Mouse (Mus musculus): ENCODE results near the gene Lrrc27. TPM values are rescaled to one million over a fixed set of nuclear protein-coding genes. Genes with fewer than 3 reads are reported as not detected.

Gene Lrrc27
- polyA plus RNA-seq, 1 experiment from 2014 or later = 3.8 TPM

DNA sequence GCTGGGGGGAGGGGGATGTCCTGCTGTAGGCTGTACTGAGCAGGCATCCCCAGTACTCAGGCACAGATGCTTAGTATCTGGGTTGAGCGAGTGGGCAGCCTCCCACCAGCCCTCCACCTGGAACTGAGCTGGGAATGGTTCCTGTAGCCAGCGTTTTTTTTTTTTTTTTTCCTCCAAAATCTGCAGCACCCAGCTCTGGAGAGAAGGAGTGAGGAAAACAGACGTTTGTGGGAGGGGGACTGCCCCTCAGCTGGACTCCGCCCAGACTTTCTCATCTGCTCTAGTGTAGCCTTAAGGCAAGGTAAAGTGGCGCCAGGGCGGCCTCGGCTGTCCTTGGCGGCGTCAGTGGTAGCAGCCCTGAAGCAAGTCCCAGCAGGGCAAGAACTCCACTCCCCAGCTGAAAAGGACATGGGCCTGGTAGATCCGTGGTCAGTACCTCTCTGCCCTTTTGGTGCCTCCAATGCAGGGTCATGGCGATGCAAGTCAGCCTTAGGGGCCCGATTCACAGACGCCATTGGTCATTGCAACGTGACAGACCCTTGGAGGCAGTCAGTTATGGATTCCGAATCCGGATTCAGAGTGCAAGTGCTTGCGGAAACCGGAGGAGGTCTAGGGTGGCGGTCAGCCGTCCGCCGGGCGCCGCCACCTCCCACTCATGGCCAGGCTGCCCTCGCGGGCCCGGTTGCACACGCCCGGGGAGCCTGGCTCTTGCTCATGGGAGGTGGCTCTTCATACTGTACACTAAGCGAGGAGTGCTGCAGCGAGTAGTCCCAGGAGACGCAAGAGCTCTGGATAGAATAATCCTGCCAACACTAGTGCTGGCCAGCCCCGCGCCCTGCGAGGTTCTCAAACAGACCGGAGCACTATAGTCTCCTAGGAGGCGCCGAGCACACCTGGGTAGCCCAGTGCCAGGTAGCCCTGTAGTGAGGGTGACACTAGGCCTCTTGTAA, 34.4 kb downstream of the Lrrc27 start:
- H3K9me3 ChIP-seq (ENCODE audit: control insufficient read depth, low read length) = no peaks in the 10 kb centered on the region
- peak overlapping the region; percentile 99 for H3K4me2 ChIP-seq (ENCODE audit: low read length)
- H3K4me1 ChIP-seq (ENCODE audit: control insufficient read depth, insufficient read depth, low read depth, low read length) = peaks cover 31% of the 10 kb centered on the region
- H3K27me3 ChIP-seq (replicated peaks; ENCODE audit: control insufficient read depth, insufficient read depth, low read length) = peaks cover 2% of the 10 kb centered on the region
- ATAC-seq = peak; percentile 40; the same call in 1 of the 2 replicates
- H3K4me3 ChIP-seq (ENCODE audit: low read length) = peak overlapping the region; percentile 74
- H3K36me3 ChIP-seq (ENCODE audit: control insufficient read depth, insufficient read depth, low read length) = no peaks in the 10 kb centered on the region
- H3K27ac ChIP-seq (ENCODE audit: low read depth, low read length) = peak overlapping the region; percentile 70; the same call in 1 of the 2 replicates
- 3% methylated on average over 38 of the region's 38 CpGs for WGBS
- peak overlapping the region; percentile 85 for H3K9ac ChIP-seq (ENCODE audit: low read depth, low read length)

DNA sequence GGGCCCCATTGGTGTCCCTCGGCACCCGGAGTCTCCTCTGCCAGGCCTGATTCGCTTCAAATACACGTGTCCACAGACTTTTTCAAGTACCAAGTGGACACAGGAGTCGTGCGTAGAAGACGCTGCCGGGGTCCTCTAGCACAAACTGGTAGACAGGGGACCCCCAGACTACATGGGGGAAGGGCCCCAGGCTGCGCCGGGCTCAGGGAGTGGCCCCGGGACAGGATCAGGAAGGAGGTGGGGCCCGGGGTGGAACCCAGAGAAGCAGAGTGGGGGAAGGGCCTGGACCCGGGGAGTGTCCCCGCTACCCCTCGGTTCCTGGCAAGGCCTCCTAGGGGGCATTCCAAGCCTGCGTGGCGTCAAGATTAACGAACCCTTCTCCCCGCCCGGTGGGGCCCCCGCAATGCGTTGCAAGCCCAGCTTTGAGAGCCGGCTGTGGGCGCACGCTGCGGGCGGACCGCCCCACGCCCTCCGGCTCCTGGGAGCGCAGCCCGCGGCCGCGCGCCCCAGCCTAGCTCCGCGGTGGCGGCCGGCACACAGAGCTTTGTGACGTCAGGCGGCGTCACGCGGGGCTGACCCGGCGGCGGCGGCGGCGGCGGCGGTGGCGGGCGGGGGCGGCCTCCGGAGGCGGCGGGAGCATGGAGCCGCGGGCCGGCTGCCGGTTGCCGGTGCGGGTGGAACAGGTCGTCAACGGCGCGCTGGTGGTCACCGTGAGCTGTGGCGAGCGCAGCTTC, 35.3 kb downstream of the Lrrc27 start, which contains the start of gene Pwwp2b:
Gene Pwwp2b (plus strand): TSS at position 602 of the 734 bp plus-strand sequence.
- peaks cover 2% of the 10 kb centered on the region for H3K27me3 ChIP-seq (replicated peaks; ENCODE audit: control insufficient read depth, insufficient read depth, low read length)
- 0% methylated on average over 38 of the region's 72 CpGs for WGBS
- H3K4me2 ChIP-seq (ENCODE audit: low read length) = peak within 1 kb of the TSS; percentile 99
- H3K27ac ChIP-seq (ENCODE audit: low read depth, low read length) = peak within 1 kb of the TSS; percentile 70
- H3K9me3 ChIP-seq (ENCODE audit: control insufficient read depth, low read length) = no peaks in the 10 kb centered on the region
- H3K36me3 ChIP-seq (ENCODE audit: control insufficient read depth, insufficient read depth, low read length) = no peaks in the 10 kb centered on the region
- ATAC-seq = peak; percentile 73
- H3K4me1 ChIP-seq (ENCODE audit: control insufficient read depth, insufficient read depth, low read depth, low read length) = peaks cover 31% of the 10 kb centered on the region
- peak within 1 kb of the TSS; percentile 85 for H3K9ac ChIP-seq (ENCODE audit: low read depth, low read length)
- peak within 1 kb of the TSS; percentile 74 for H3K4me3 ChIP-seq (ENCODE audit: low read length)

DNA sequence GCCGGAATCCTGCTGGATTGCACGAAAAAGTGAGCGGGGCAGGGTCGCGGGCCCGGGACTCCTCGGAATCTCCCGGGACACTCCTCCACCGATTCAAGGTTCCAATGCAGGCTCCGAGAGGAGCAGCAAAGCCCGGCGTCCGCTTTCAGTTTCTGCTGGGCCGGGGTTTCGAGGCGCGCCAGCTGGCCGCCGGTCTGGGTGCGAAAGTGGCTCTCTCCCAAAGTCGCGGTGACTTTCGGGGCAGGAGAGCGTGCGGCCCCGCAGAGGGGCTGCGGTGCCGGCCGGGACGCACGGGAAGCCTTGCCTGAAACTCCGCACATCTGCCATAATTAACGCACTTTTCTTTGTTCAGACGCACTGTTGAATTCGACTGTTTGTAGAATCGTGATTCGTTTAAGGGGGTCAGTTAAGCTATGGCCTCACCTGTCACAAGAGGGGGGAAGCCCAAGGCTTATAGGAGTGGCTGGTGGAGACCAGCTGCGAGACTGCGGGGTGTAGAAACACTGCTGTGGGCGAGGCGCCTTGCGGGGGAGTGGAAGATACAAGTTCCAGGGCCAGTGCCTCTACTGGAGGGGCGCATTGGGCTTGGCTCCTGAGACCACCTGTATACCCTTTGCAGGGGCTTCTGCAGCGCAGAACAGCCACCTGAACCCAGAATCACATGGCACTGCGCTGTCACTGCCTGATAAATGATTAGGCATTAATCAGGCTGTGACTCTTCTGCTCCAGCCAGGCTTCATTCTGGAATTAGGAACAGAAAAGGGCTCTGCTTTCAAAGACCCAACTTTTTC, 36.0 kb downstream of the Lrrc27 start:
- Histone ChIP-seq H3K9ac (ENCODE audit: low read depth, low read length) (peak overlapping the region; percentile 85), H3K4me1 (ENCODE audit: control insufficient read depth, insufficient read depth, low read depth, low read length) (peaks cover 31% of the 10 kb centered on the region), H3K4me3 (ENCODE audit: low read length) (peak overlapping the region; percentile 74), H3K4me2 (ENCODE audit: low read length) (peak overlapping the region; percentile 99), H3K36me3 (ENCODE audit: control insufficient read depth, insufficient read depth, low read length) (no peaks in the 10 kb centered on the region), H3K9me3 (ENCODE audit: control insufficient read depth, low read length) (no peaks in the 10 kb centered on the region), H3K27ac (ENCODE audit: low read depth, low read length) (peak overlapping the region; percentile 70; the same call in 1 of the 2 replicates), H3K27me3 (replicated peaks; ENCODE audit: control insufficient read depth, insufficient read depth, low read length) (peaks cover 2% of the 10 kb centered on the region)
- ATAC-seq = peak; percentile 7
- WGBS = under 1% methylated on average over 44 of the region's 45 CpGs

DNA sequence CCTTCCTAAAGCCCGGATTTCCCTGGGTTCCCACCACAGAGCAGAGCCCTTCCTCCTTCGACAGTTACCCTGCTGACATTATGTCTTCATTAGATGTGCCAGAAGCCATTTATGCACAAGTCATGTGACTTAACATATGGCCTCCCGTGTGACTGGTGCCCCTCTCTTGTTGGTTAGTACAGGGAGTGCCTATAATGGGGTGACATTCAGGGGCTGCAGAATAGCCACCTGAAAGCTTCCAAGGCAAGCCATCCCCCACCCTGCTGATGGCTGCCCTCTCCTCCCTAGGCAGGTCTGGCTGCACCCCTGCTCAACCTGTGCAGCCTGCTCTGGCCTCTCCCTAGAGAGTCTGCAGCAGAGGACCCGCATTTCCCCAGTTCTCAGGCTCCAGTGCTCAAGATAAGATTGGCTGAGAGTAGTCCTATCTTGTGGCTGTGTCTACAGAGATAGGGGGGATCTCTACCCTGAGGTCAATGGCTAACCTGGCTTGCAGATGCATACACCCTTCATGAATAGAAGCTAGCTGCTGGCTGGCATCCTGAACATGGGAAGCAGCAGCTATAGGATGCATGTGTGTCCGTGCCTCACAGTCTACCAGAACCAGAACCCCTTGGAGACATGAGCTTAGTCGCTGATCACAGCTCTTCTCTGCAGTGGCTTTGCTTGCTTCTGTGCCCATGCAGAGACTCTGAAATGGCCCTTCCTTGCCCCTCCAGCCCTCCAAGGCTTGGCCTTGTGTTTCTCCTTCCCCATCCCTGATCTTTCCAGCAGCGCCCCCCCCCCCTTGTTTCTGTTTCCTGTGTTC, 36.8 kb downstream of the Lrrc27 start:
- ATAC-seq = no peak
- Histone ChIP-seq H3K4me3 (ENCODE audit: low read length) (no peak overlapping the region; the same call in 1 of the 2 replicates), H3K27ac (ENCODE audit: low read depth, low read length) (no peak overlapping the region), H3K9ac (ENCODE audit: low read depth, low read length) (no peak overlapping the region), H3K27me3 (replicated peaks; ENCODE audit: control insufficient read depth, insufficient read depth, low read length) (no peaks in the 10 kb centered on the region; the same call in none of the 2 replicates), H3K4me2 (ENCODE audit: low read length) (peak overlapping the region; percentile 99), H3K4me1 (ENCODE audit: control insufficient read depth, insufficient read depth, low read depth, low read length) (peaks cover 31% of the 10 kb centered on the region), H3K36me3 (ENCODE audit: control insufficient read depth, insufficient read depth, low read length) (no peaks in the 10 kb centered on the region), H3K9me3 (ENCODE audit: control insufficient read depth, low read length) (no peaks in the 10 kb centered on the region)
- WGBS = 38% methylated on average over 7 of the region's 7 CpGs

DNA sequence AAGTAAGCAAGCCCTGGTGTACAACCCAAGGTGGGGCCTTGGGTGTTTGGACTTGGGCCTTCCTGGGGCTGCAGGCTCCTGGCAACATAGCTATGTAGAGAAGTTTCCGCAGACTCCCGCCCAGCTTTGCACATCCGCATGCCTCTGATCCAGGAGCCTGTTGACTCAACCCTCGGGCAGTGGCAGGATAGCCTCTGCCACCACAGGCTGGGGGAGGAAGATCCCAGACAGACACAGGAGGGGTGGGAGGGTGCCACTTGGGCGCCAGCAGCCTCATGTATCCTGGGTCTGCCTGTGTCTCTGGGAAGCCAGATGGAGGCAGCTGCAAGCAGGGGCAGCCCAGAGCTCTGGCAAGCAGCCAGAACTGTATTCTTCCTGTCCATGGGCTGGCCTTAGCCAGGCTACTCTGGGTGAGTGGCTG, 39.1 kb downstream of the Lrrc27 start:
- peak; percentile 24 for ATAC-seq

DNA sequence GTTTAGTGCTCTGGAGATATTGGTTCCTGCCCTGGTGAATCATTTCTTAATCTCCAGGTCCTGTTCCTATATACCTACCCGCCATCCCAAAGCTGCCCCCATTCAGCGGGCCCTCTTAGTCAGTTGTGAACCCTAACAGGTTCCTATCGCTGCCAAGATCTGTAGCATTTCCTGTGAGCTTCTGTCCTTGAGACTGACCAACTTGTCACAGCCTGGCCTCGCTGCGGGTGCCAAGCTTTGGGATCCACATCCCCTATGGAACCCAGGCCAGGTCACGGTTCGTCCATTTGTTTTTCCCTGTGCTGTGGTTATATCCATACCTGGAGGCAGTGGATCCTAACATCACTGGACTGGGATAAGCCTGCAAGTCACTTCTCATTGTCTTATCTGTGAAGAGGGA, 39.8 kb downstream of the Lrrc27 start:
- ATAC-seq = no peak
- Histone ChIP-seq H3K9me3 (ENCODE audit: control insufficient read depth, low read length) (no peaks in the 10 kb centered on the region), H3K36me3 (ENCODE audit: control insufficient read depth, insufficient read depth, low read length) (no peaks in the 10 kb centered on the region), H3K9ac (ENCODE audit: low read depth, low read length) (no peak overlapping the region), H3K27ac (ENCODE audit: low read depth, low read length) (no peak overlapping the region), H3K4me1 (ENCODE audit: control insufficient read depth, insufficient read depth, low read depth, low read length) (peaks cover 22% of the 10 kb centered on the region), H3K4me2 (ENCODE audit: low read length) (no peak overlapping the region), H3K4me3 (ENCODE audit: low read length) (no peak overlapping the region), H3K27me3 (replicated peaks; ENCODE audit: control insufficient read depth, insufficient read depth, low read length) (no peaks in the 10 kb centered on the region)
- 90% methylated on average over 7 of the region's 7 CpGs for WGBS

More for the DNA sequence above, 39.1 kb downstream of the Lrrc27 start:
- Histone ChIP-seq H3K4me3 (ENCODE audit: low read length) (no peak overlapping the region), H3K27ac (ENCODE audit: low read depth, low read length) (no peak overlapping the region), H3K9ac (ENCODE audit: low read depth, low read length) (no peak overlapping the region; the same call in 1 of the 2 replicates), H3K27me3 (replicated peaks; ENCODE audit: control insufficient read depth, insufficient read depth, low read length) (no peaks in the 10 kb centered on the region; the same call in 1 of the 2 replicates), H3K9me3 (ENCODE audit: control insufficient read depth, low read length) (no peaks in the 10 kb centered on the region), H3K4me1 (ENCODE audit: control insufficient read depth, insufficient read depth, low read depth, low read length) (peaks cover 29% of the 10 kb centered on the region), H3K4me2 (ENCODE audit: low read length) (no peak overlapping the region), H3K36me3 (ENCODE audit: control insufficient read depth, insufficient read depth, low read length) (no peaks in the 10 kb centered on the region)
- WGBS = 50% methylated on average over 5 of the region's 5 CpGs

DNA sequence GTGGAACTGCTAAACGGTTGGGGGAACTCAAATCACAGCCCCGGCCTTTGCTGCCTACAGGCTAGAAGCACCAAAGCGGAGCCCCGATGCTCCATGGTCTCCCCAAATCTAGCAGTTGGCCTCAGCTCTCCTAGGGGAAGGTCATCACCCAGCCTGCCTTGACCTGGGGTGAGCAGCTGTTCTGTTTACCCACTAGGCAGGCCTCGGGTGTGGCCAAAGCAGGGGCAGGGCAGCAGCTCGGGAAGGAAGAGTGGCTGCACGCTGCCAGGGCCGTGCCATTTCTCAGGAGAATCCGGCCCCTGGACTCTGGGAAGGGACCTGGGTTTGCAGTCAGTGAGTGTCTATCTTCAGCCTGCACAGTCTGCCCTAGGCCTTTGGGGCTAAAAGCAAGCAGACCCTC, 40.2 kb downstream of the Lrrc27 start:
- Histone ChIP-seq H3K4me2 (ENCODE audit: low read length) (no peak overlapping the region), H3K4me1 (ENCODE audit: control insufficient read depth, insufficient read depth, low read depth, low read length) (peaks cover 18% of the 10 kb centered on the region), H3K4me3 (ENCODE audit: low read length) (no peak overlapping the region), H3K9ac (ENCODE audit: low read depth, low read length) (no peak overlapping the region), H3K27me3 (replicated peaks; ENCODE audit: control insufficient read depth, insufficient read depth, low read length) (no peaks in the 10 kb centered on the region), H3K36me3 (ENCODE audit: control insufficient read depth, insufficient read depth, low read length) (no peaks in the 10 kb centered on the region), H3K27ac (ENCODE audit: low read depth, low read length) (no peak overlapping the region), H3K9me3 (ENCODE audit: control insufficient read depth, low read length) (no peaks in the 10 kb centered on the region)
- 67% methylated on average over 9 of the region's 9 CpGs for WGBS
- no peak for ATAC-seq

DNA sequence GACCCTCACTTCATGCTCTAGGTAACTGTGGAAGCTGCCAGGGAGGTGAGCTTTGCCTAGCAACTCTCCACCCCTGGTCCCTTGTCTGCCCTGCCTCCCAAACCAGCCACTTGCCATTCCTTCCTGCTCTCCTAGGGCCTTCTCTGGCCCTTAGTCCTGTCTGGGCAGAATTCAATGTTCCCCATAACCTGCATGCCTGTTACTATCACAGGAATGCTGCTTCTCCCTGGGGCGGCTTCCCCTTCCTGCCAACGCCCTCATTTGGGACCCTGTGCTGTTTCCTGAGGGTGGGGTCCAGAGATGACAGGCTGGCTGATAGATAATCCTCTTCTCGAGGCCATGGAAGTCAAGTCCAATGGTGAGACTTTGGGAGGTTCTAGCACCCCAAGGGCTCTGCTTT, 40.7 kb downstream of the Lrrc27 start:
- WGBS = 80% methylated on average over 3 of the region's 3 CpGs
- H3K27ac ChIP-seq (ENCODE audit: low read depth, low read length) = no peak overlapping the region
- no peak overlapping the region for H3K4me2 ChIP-seq (ENCODE audit: low read length)
- no peak overlapping the region for H3K9ac ChIP-seq (ENCODE audit: low read depth, low read length)
- H3K36me3 ChIP-seq (ENCODE audit: control insufficient read depth, insufficient read depth, low read length) = no peaks in the 10 kb centered on the region
- H3K4me3 ChIP-seq (ENCODE audit: low read length) = no peak overlapping the region
- H3K9me3 ChIP-seq (ENCODE audit: control insufficient read depth, low read length) = no peaks in the 10 kb centered on the region
- ATAC-seq = no peak
- peaks cover 18% of the 10 kb centered on the region for H3K4me1 ChIP-seq (ENCODE audit: control insufficient read depth, insufficient read depth, low read depth, low read length)
- H3K27me3 ChIP-seq (replicated peaks; ENCODE audit: control insufficient read depth, insufficient read depth, low read length) = no peaks in the 10 kb centered on the region
